Mouse (Mus musculus) liver, adult 2 months (tissue): Measurements from ENCODE around the gene Grn. TPM values are rescaled to one million over a fixed set of nuclear protein-coding genes. Genes with fewer than 3 reads are reported as not detected.

Experiments
- DNase-seq: peaks from one replicate; pipeline ENCODE4 v3.0.0-alpha.2; 2011; ENCODE audit warnings: low read depth, low spot score; ENCODE audit errors: extremely low read depth
- H3K27ac ChIP-seq: fragments of 200-500 bp; replicated peaks from 2 replicates; pipeline ENCODE4 v1.5.1; 2012; ENCODE audit warnings: low read depth, mild to moderate bottlenecking, control low read depth, inconsistent platforms, low read length; ENCODE audit not compliant: insufficient read depth
- H3K27me3 ChIP-seq: fragments of 200-500 bp; 2 replicates; pipeline ENCODE4 v1.6.1; 2012; ENCODE audit warnings: mild to moderate bottlenecking, moderate library complexity, low read length, inconsistent platforms; ENCODE audit not compliant: control insufficient read depth, insufficient read depth
- H3K36me3 ChIP-seq: fragments of 200-500 bp; 2 replicates; pipeline ENCODE4 v1.6.1; 2012; ENCODE audit warnings: low read length, inconsistent platforms; ENCODE audit not compliant: control insufficient read depth, insufficient read depth
- H3K4me1 ChIP-seq: fragments of 200-500 bp; 2 replicates; pipeline ENCODE4 v1.6.1; 2011; ENCODE audit warnings: low read length; ENCODE audit not compliant: control insufficient read depth, insufficient read depth
- H3K4me3 ChIP-seq: fragments of 200-500 bp; 2 replicates; pipeline ENCODE4 v1.5.1; 2011; ENCODE audit warnings: low read depth, mild to moderate bottlenecking, control low read depth, low read length, moderate library complexity; ENCODE audit not compliant: insufficient read depth
- H3K79me2 ChIP-seq: fragments of 200-500 bp; 2 replicates; pipeline ENCODE4 v1.6.1; 2012; ENCODE audit warnings: inconsistent platforms, mild to moderate bottlenecking, low read length, moderate library complexity; ENCODE audit not compliant: control insufficient read depth, insufficient read depth
- H3K9ac ChIP-seq: fragments of 200-500 bp; 2 replicates; pipeline ENCODE4 v1.6.1; 2012; ENCODE audit warnings: low read depth, mild to moderate bottlenecking, control low read depth, inconsistent platforms, low read length
- CTCF ChIP-seq: fragments of 200-500 bp; IDR thresholded peaks from 2 replicates; pipeline ENCODE4 v1.5.1; 2011; ENCODE audit warnings: low read depth, low read length, control low read depth
- POLR2A ChIP-seq: fragments of 200-500 bp; IDR thresholded peaks from 2 replicates; pipeline ENCODE4 v1.6.1; 2011; ENCODE audit warnings: low read length, control low read depth; ENCODE audit not compliant: insufficient read depth; ENCODE audit errors: extremely low read depth
- WGBS: fragments of 180-500 bp; shearing (Covaris S2); methylation state at CpG from one replicate; pipeline ENCODE4 v1.1.7; 2018; 5-methylcytosine and 5-hydroxymethylcytosine counted together
- polyA plus RNA-seq: library from polyadenylated mRNA; depleted of rRNA; stranded (reverse); fragments of >200 nt; gene quantifications from 2 replicates; pipeline ENCODE4 v1.2.3, GENCODE M21; 2012
- total RNA-seq: library from RNA; depleted of rRNA; stranded (reverse); fragments of >200 nt; gene quantifications from 2 replicates; pipeline ENCODE4 v1.2.3, GENCODE M21; 2014

The Grn gene
- total and polyA plus RNA-seq, 2 experiments, result 53.7 to 155 TPM

- H3K4me3 ChIP-seq, result peak overlapping the region; percentile 90
- peaks cover 18% of the 10 kb centered on the region for H3K4me1 ChIP-seq
- TF ChIP-seq CTCF (no peak), POLR2A (no peak)
- H3K27ac ChIP-seq, result peak overlapping the region; percentile 97
- DNase-seq, result no peak
- H3K27me3 ChIP-seq, result no peaks in the 10 kb centered on the region
- H3K9ac ChIP-seq, result peak overlapping the region; percentile 97
- WGBS, result 34% methylated on average over 11 of the region's 11 CpGs
- peaks cover 7% of the 10 kb centered on the region; the same call in 1 of the 2 replicates for H3K79me2 ChIP-seq
- peaks cover 15% of the 10 kb centered on the region for H3K36me3 ChIP-seq
Measured at GRCm38 (mm10) chr11:102405544-102406285, 24.4 kb upstream of the Grn start.

- DNase-seq, result no peak
- TF ChIP-seq CTCF, result no peak
- TF ChIP-seq POLR2A, result no peak
Measured at GRCm38 (mm10) chr11:102406401-102406800, 23.7 kb upstream of the Grn start.

GRCm38 (mm10) chr11:102406900-102407833 is 22.9 kb upstream of the Grn start:
- Histone ChIP-seq H3K4me1 (peaks cover 26% of the 10 kb centered on the region), H3K36me3 (peaks cover 15% of the 10 kb centered on the region), H3K4me3 (peak overlapping the region; percentile 90), H3K27ac (peak overlapping the region; percentile 99), H3K79me2 (peaks cover 7% of the 10 kb centered on the region; the same call in 1 of the 2 replicates), H3K27me3 (no peaks in the 10 kb centered on the region), H3K9ac (peak overlapping the region; percentile 97)
- WGBS, result under 1% methylated on average over 85 of the region's 85 CpGs
- TF ChIP-seq CTCF (no peak), POLR2A (peak; percentile 59; the same call in 1 of the 2 replicates)
- peak; percentile 90 for DNase-seq

More at GRCm38 (mm10) chr11:102406401-102406800, 23.7 kb upstream of the Grn start:
- peak overlapping the region; percentile 97 for H3K9ac ChIP-seq
- peak overlapping the region; percentile 97 for H3K27ac ChIP-seq
- H3K4me1 ChIP-seq, result peaks cover 24% of the 10 kb centered on the region
- WGBS, result 6% methylated on average over 3 of the region's 3 CpGs
- H3K4me3 ChIP-seq, result peak overlapping the region; percentile 90
- H3K36me3 ChIP-seq, result peaks cover 15% of the 10 kb centered on the region
- H3K27me3 ChIP-seq, result no peaks in the 10 kb centered on the region
- H3K79me2 ChIP-seq, result peaks cover 7% of the 10 kb centered on the region; the same call in 1 of the 2 replicates

- no peak for TF ChIP-seq CTCF
- TF ChIP-seq POLR2A, result no peak
- under 1% methylated on average over 19 of the region's 19 CpGs for WGBS
- peak; percentile 84 for DNase-seq
- peaks cover 10% of the 10 kb centered on the region for H3K36me3 ChIP-seq
- no peaks in the 10 kb centered on the region for H3K27me3 ChIP-seq
- H3K79me2 ChIP-seq, result peaks cover 7% of the 10 kb centered on the region; the same call in 1 of the 2 replicates
- H3K27ac ChIP-seq, result peak within 1 kb of the TSS; percentile 99
- peak within 1 kb of the TSS; percentile 97 for H3K9ac ChIP-seq
- H3K4me1 ChIP-seq, result peaks cover 26% of the 10 kb centered on the region
- H3K4me3 ChIP-seq, result peak within 1 kb of the TSS; percentile 90
Measured at GRCm38 (mm10) chr11:102407834-102408215, 22.3 kb upstream of the Grn start, which contains the start of gene Slc25a39. Gene Slc25a39, minus strand, starts transcription at chr11:102407946.

GRCm38 (mm10) chr11:102408344-102408876 is 21.7 kb upstream of the Grn start:
- Histone ChIP-seq H3K27me3 (no peaks in the 10 kb centered on the region), H3K4me1 (peaks cover 26% of the 10 kb centered on the region), H3K27ac (peak overlapping the region; percentile 99), H3K9ac (peak overlapping the region; percentile 89), H3K4me3 (peak overlapping the region; percentile 84; the same call in 1 of the 2 replicates), H3K36me3 (peaks cover 4% of the 10 kb centered on the region; the same call in 1 of the 2 replicates), H3K79me2 (peaks cover 7% of the 10 kb centered on the region; the same call in 1 of the 2 replicates)
- under 1% methylated on average over 32 of the region's 32 CpGs for WGBS
- TF ChIP-seq POLR2A (peak; percentile 82), CTCF (no peak)
- DNase-seq, result peak; percentile 98
